Mouse (Mus musculus) cortical plate, adult 2 months (tissue): ENCODE results near the gene Nckap5l.

ENCODE experiments used
- CTCF ChIP-seq: fragments of 200-500 bp; IDR thresholded peaks from 2 replicates; pipeline ENCODE4 v1.5.1; 2011; ENCODE audit warnings: mild to moderate bottlenecking, control low read depth, low read length; ENCODE audit not compliant: insufficient read depth; ENCODE audit errors: extremely low read depth
- POLR2A ChIP-seq: fragments of 200-500 bp; IDR thresholded peaks from 2 replicates; pipeline ENCODE4 v1.6.1; 2011; ENCODE audit warnings: mild to moderate bottlenecking, low read length, control low read depth; ENCODE audit not compliant: insufficient read depth; ENCODE audit errors: extremely low read depth

DNA sequence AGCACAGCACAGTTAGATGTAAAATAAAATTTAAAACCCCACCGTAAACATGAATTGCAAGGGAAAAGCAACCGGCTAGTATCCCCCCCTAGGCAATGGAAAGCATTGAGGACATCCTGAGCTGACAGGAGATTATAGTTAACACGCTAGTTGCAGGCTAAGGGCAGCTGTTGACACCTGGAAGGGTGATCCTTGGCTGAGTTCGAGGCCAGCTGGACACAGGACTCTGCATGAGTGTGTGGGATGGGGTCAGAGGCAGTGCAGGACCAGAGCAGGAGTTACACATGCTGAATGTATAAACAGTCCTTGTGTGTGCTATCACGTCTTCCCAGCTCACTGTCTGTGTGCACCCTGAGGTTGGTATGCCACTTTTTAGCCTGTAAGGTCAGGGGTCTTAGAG lies 45.7 kb upstream of the Nckap5l start:
- TF ChIP-seq CTCF: no peak
- TF ChIP-seq POLR2A: no peak
